Mouse (Mus musculus): ENCODE data around the gene Gid4.

Gene Gid4

GRCm38 (mm10) chr11:60416963-60417716, at the start of gene Gid4:
Gene Gid4, plus strand, starts transcription at chr11:60417145.
- DNase-seq (ENCODE audit: low spot score) = peak; percentile 98

DNA sequence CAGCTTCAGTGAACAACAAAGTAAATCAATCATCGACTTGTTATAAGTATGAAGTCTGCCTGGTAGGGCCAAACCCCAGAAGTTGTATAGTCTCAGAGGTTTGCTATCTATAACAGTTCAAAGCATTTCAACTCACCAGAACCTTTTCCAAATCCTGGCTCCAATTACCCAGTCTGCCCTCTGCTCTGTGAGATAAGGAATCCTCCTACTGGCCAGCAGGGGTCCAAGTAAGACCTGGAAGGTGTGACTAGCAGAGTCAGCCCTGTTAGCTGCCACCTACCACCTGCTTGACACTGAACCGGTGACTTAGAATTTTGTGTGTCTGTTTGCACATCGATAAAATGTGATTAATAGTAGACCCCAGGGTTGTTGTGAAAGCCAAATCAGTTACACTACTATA, 49.7 kb upstream of the Gid4 start:
- DNase-seq (ENCODE audit: low spot score) = no peak

DNA sequence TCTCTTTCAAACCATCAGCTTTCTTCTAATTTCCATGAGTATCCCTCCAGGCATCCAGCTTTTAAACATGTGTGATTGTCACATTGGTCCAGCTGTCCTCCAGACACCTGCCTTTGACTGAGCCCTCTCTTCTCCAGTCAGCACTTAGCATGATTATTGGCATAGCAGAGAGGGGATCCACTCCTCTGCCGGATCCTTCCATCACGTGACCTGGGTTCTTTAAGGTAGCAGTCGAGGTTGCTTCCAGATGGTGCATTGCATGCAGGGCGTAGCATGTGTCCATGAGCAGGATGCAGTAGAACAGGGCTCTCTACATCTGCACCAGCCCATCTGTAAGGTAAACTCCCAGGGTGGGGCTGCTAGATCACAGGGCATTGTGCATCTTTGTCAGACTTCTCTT, 48.0 kb upstream of the Gid4 start:
- DNase-seq (ENCODE audit: low spot score) = no peak

DNA sequence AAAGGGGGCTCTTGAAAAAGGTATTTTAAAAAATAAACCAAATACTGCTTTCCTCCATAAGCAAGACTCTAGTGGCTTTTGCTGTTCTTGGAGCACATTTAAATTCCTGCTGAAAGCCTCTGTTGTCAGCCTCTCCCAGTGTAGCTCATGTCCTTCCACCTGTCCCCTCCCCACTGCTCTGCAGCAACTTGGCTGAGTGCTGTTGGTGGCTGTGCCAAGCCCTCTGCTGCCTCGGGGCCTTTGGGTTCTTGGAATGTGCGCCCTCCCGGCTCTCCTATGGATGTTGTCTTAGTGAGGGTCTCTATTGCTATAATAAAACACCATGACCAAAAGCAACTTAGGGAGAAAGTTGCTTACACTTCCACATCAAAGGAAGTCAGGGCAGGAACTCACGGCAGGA, 47.5 kb upstream of the Gid4 start:
- DNase-seq (ENCODE audit: low spot score) = no peak

DNA sequence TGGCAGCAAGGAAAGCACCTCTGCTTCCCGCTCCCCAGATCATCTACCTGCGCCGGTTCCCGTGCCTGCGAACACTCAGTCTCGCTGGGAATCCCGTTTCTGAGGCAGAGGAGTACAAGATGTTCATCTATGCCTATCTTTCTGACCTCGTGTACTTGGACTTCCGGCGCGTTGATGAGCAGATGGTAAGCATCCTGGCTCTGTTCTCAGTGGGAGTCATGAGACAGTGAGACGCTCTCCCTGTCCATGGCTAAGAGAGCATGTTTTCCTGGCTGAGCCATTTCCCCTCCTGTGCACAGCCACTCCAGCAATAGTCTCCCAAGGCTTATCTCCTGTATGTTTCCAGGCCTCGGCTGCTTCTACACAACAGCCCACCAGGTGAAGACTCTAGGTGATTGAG, 46.5 kb upstream of the Gid4 start:
- no peak for DNase-seq (ENCODE audit: low spot score)

- no peak for DNase-seq (ENCODE audit: low spot score)
Observed at GRCm38 (mm10) chr11:60374481-60374880, 42.5 kb upstream of the Gid4 start.

DNA sequence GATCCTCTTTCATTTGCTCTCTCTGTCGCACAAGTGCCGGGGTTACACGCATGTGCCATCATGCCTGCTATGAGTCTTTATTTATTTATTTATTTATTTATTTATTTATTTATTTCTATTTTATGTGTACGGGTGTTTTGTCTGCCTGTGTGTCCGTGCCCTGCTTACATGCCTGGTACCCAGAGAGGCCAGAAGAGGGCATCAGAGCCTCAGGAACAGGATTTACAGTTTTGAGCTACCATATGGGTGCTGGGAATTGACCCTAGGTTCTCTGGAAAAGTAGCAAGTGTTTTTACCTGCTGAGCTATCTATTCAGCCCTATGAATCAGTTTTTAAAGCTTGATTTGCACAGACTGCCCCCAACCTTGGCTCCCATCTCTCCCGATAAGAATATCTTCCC, 33.4 kb upstream of the Gid4 start:
- DNase-seq (ENCODE audit: low spot score) = no peak

GRCm38 (mm10) chr11:60384762-60385421, 32.1 kb upstream of the Gid4 start:
- DNase-seq (ENCODE audit: low spot score) = no peak

DNA sequence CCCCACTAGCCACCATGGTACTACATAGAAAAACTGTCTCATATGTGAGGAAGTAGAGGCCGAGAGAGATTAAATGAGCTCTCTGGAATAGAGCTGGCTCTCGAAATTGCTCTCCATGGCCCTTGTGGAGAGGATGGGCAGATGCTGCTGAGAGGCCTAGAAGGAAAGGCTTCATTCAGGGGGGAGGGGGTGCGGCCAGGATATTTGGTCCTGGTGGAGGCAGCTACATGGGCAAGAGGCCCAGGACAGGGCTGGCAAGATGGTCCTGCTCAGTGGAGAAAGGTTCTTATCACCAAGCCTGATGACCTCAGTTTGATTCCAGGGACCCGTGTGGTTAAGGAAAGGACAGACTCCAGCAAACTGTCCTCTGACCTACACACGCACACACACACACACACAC, 31.0 kb upstream of the Gid4 start:
- DNase-seq (ENCODE audit: low spot score) = no peak

GRCm38 (mm10) chr11:60387944-60388343, 29.0 kb upstream of the Gid4 start:
- no peak for DNase-seq (ENCODE audit: low spot score)

DNA sequence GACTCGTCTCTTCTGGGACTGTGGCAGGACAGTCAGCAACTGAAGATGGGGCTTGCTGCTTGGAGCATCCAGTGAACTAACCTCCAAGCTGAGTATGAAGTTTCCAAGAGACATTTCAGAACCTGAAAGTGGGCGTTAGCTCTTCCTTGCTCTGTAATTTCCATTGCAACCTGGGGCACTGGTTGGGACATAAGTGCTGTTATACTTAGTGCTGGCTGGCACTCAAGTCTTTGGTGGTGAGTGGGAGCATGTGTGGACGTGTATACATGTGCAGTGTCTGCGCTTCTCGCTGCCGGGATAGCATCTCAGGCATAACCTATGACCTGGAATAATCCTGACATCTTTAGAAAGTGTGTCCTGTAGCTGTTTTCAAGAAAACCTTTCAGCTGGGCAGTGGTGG, 25.6 kb upstream of the Gid4 start:
- DNase-seq (ENCODE audit: low spot score) = no peak

DNA sequence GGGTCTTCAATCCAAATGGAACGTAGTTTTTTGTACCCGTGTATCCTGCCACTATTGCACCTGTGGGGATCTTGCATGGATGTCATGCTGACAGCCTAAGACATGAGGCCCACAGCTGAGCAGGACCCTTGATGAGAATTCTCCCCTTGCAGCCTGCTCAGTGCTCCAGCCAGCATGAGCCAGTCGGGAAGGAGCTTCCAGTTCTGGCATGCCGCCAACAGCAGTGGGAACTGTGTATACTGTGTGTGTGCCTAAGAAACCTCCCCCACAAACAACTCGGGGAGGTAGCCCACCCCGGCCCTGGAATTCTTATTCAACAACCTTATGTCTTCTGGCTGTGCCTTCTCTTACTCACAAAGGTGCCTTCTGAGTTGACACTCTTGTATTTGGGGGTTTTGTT, 20.4 kb upstream of the Gid4 start:
- DNase-seq (ENCODE audit: low spot score) = peak; percentile 8

- DNase-seq (ENCODE audit: low spot score) = no peak
Observed at GRCm38 (mm10) chr11:60397172-60397571, 19.8 kb upstream of the Gid4 start.

GRCm38 (mm10) chr11:60406606-60407005, 10.3 kb upstream of the Gid4 start:
- no peak for DNase-seq (ENCODE audit: low spot score)

DNA sequence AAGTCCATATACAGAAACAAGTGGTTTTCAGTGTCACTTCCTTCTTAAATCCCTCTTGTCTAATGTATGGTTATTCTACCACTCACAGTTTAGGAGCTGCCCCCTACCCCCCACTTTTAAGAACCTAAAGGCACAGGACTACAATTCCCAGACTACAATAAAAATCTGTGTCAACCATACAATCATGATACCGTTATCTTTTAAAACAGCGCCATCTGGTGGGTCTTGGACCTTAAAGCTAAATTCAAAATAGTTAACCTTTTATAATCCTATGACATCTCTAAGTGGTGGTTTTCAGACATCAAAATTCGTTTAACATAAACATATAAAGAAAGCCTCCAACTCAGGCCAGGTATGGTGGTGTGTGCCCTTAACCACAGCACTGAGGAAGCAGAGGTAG, 4.8 kb upstream of the Gid4 start:
- peak; percentile 77 for DNase-seq (ENCODE audit: low spot score)

DNA sequence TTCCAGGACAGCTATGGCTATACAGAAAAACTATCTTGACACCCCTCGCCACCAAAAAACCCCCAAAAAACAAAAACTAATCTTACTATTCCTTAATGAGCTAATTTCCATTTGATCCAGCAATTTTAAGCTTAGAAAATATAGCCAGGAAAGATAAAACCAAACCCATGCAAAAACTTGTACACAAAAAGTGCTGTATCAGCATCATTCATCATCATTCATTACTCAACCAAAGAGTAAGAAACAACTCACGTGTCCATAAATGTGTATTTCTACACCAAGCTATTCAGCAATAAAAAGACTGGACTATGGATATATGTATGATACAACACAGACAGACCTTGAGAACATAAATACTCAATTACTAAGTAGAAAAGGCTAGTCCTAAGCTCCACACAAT, 4.0 kb upstream of the Gid4 start:
- no peak for DNase-seq (ENCODE audit: low spot score)

DNA sequence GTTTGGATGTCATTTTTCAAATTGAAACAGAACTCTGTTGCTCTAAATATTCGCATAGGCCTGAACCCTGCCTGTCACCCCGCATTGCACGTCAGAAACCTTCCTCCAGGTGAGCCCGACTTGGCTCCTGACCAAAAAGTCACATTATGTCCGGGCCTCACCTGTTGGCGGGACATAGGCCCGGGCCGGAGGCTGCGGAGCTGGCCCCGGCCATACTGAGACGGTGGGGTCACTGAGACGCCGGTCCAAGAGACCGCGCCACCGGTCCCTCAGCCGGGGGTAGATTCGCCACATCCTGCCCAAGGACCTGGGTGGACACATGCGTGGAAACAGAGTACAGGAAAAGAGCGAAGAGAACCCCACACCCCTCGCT, 369 bp upstream of the Gid4 start:
- DNase-seq (ENCODE audit: low spot score) = no peak

DNA sequence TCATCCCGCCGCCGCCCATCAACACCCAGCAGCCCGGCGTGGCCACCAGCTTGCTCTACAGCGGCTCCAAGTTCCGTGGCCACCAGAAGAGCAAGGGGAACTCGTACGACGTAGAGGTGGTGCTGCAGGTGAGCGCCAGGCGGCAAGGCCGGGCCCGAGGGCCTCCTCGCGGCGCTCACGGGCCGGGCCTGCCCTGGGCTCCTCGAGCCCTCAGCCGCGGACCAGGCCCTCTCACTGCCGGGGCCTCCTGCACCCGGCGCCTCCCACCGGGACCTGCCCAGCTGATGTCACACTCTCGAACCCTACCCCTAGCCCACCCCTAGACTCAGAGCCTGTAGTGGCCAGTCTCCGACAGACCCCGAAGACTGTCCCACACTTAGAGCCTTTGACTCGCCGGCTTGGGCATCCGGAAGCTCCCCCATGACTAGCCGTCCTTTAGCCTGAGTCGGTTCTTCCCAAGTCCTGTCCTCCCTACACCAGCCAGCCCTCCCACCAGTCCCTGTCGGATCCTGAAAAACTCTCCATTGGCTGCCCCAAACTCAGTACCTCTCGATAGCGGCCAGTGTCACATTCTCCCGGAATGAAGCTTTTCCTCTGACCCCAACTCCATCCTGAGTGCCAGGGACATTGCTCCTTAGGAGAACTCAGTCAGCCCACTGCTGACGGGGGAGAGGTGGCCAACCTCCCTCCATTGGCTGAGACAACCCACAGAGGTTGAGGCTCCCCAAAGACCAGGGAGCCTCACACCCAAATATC, 950 bp downstream of the Gid4 start, which contains the start of gene Atpaf2:
TSS of gene Atpaf2 (minus strand) at position 741 of the 756 bp plus-strand sequence.
- no peak for DNase-seq (ENCODE audit: low spot score)

GRCm38 (mm10) chr11:60418473-60418803, 1.5 kb downstream of the Gid4 start:
- DNase-seq (ENCODE audit: low spot score) = no peak

- no peak for DNase-seq (ENCODE audit: low spot score)
Observed at GRCm38 (mm10) chr11:60422046-60422668, 5.2 kb downstream of the Gid4 start.

DNA sequence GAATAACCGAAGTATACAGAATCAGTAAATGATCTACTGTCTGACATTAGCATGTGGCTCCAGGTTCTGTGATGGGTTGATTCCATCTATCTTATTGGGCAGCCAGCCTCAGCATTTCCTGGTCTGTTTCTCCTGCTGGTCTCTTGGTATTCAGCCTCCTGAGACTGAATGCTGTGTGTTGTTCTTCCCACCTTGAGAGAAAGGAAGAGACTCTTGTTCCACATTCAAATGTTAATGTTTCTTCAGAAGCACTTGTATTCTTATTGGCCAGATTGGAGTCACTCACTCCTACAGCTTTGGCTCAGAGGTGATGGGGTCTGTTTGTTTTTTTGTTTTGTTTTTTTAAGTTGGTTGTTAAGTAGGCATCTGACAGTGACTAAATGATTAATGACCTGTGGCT, 6.1 kb downstream of the Gid4 start:
- DNase-seq (ENCODE audit: low spot score) = no peak

DNA sequence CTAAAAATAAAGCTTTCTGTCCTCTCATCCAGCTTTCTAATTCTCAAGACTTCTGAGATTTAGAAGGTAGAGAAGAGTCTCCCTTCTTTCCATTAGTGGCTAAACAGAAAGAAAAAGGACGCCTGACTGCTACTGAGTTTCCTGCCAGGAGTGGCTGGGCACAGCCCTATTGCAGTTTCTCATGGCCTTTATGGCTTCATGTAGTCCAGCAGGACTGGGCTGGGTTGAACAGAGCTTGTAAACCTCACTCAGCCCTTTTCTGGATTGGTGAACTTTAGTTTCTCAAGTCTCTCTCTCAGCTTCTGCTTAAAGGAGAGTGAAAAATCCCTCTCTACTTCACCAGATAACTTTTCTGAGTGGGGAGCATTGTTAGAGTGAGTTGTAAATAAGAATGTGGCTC, 9.5 kb downstream of the Gid4 start:
- DNase-seq (ENCODE audit: low spot score) = no peak

DNA sequence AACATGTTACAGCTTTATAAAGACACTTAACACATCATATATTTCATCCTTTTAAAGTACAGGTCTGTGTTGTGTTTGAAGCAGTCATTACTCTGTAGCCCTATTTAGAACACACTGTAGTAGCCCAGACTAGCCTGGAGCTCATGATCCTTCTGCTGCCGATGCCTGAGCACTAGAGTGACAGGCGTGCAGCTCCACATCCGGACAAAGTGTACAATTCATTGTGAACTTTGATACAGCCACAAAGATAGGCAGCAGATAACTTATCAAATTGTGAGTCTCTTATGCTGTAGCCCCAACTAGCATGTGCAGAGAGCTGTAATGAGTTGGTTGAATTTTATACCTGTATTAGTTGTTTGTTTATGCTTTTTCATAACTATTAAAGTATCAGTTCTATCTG, 10.7 kb downstream of the Gid4 start:
- DNase-seq (ENCODE audit: low spot score) = no peak
